Mouse (Mus musculus) megakaryocyte-erythroid progenitor cell, adult 5-6 weeks (primary cell): ENCODE results near the gene Nlrc5. TPM values are rescaled to one million over a fixed set of nuclear protein-coding genes. Genes with fewer than 3 reads are reported as not detected.
"Not testable (repeated sequence)": the region's sequence is repeated elsewhere in the genome, so short reads cannot be mapped to it uniquely, and the experiment has no call there.

ENCODE experiments used
- ATAC-seq: replicated peaks from 2 replicates; pipeline ENCODE4 v1.8.0; 2016; ENCODE audit warnings: mild to moderate bottlenecking, inconsistent platforms; ENCODE audit not compliant: severe bottlenecking, poor library complexity, low FRiP score, low TSS enrichment
- total RNA-seq, 2 experiments: library from RNA; stranded (forward) in 1 of 2; stranded (reverse) in 1 of 2; fragments of 200-1000, 215-1000 nt in 1 of 2; fragments of >200 nt in 1 of 2; fragmentation: Nextera tagmentation in 1 of 2; gene quantifications; 2 replicates each; pipeline ENCODE4 v1.2.3; 2014 to 2017

The Nlrc5 gene
- total RNA-seq (2014; fragmentation: Nextera tagmentation) (39.9 and 47.6 TPM in 2 replicates), total RNA-seq (2017) (25.4 and 30.9 TPM in 2 replicates)

GRCm38 (mm10) chr8:94433981-94434466 is at the start of gene Nlrc5:
TSS of gene Nlrc5 (plus strand) at chr8:94434356.
- peak; percentile 94 for ATAC-seq

- ATAC-seq = no peak
Measured at GRCm38 (mm10) chr8:94385506-94386213, 48.5 kb upstream of the Nlrc5 start.

- ATAC-seq = peak; percentile 94
Measured at GRCm38 (mm10) chr8:94386214-94387026, 47.7 kb upstream of the Nlrc5 start, which contains the start of gene Herpud1. TSS of gene Herpud1 (plus strand) at chr8:94386438.

GRCm38 (mm10) chr8:94387027-94387684 is 47.0 kb upstream of the Nlrc5 start:
- peak; percentile 58 for ATAC-seq

GRCm38 (mm10) chr8:94387785-94388184 is 46.4 kb upstream of the Nlrc5 start:
- ATAC-seq = no peak

- no peak for ATAC-seq
Measured at GRCm38 (mm10) chr8:94389531-94389930, 44.6 kb upstream of the Nlrc5 start.

GRCm38 (mm10) chr8:94390429-94390828 is 43.7 kb upstream of the Nlrc5 start:
- no peak for ATAC-seq

- ATAC-seq = no peak
Measured at GRCm38 (mm10) chr8:94390910-94391309, 43.2 kb upstream of the Nlrc5 start.

- ATAC-seq = no peak
Measured at GRCm38 (mm10) chr8:94392147-94392546, 42.0 kb upstream of the Nlrc5 start.

- ATAC-seq = no peak
Measured at GRCm38 (mm10) chr8:94392648-94393047, 41.5 kb upstream of the Nlrc5 start.

- no peak for ATAC-seq
Measured at GRCm38 (mm10) chr8:94395851-94396540, 38.2 kb upstream of the Nlrc5 start.

GRCm38 (mm10) chr8:94396964-94397657 is 37.0 kb upstream of the Nlrc5 start:
- peak; percentile 84 for ATAC-seq

GRCm38 (mm10) chr8:94398587-94398986 is 35.6 kb upstream of the Nlrc5 start:
- ATAC-seq = no peak

GRCm38 (mm10) chr8:94399361-94399953 is 34.7 kb upstream of the Nlrc5 start:
- no peak for ATAC-seq

- ATAC-seq = not testable (repeated sequence)
Measured at GRCm38 (mm10) chr8:94399957-94400356, 34.2 kb upstream of the Nlrc5 start.

GRCm38 (mm10) chr8:94408443-94409080 is 25.6 kb upstream of the Nlrc5 start:
- peak; percentile 86 for ATAC-seq

- ATAC-seq = no peak
Measured at GRCm38 (mm10) chr8:94409523-94409922, 24.6 kb upstream of the Nlrc5 start.

- ATAC-seq = no peak
Measured at GRCm38 (mm10) chr8:94412518-94412917, 21.6 kb upstream of the Nlrc5 start.
